In genomic region chr14:93725798-93726197, GRCm38 (mm10) we compare ENCODE assay signal across 17 mouse cellular contexts.
"Had no signal": no experiment of that assay in that cellular context is flagged by ENCODE, and none has a peak within 500 bp of the region (broad histone marks: within the 10 kb centered on the region; RNA-seq: fewer than 3 reads in every experiment).

No protein-coding gene starts in this region.

- ATAC-seq: liver, postnatal 0 days; lung, postnatal 0 days had no signal

- H3K4me2 ChIP-seq: liver, embryonic 15.5 days; lung, embryonic 15.5 days; midbrain, embryonic 12.5 days; neural tube, embryonic 12.5 days; stomach, embryonic 15.5 days had no signal

- H3K9me3 ChIP-seq: liver, embryonic 15.5 days; lung, embryonic 15.5 days; megakaryocyte, embryonic 14.5 days; midbrain, embryonic 12.5 days; neural tube, embryonic 12.5 days; stomach, embryonic 15.5 days had no signal

- H3K9ac ChIP-seq: liver, embryonic 15.5 days; liver, postnatal 0 days; lung, embryonic 15.5 days; midbrain, embryonic 12.5 days; neural tube, embryonic 12.5 days; stomach, embryonic 15.5 days had no signal

- H3K4me3 ChIP-seq: liver, embryonic 15.5 days; lung, embryonic 15.5 days; megakaryocyte, embryonic 14.5 days; midbrain, embryonic 12.5 days; neural tube, embryonic 12.5 days; stomach, embryonic 15.5 days had no signal

- H3K36me3 ChIP-seq: liver, embryonic 15.5 days; lung, embryonic 15.5 days; midbrain, embryonic 12.5 days; neural tube, embryonic 12.5 days; stomach, embryonic 15.5 days had no signal

- H3K27me3 ChIP-seq: liver, embryonic 15.5 days; lung, embryonic 15.5 days; megakaryocyte, embryonic 14.5 days; midbrain, embryonic 12.5 days; neural tube, embryonic 12.5 days; stomach, embryonic 15.5 days had no signal

- H3K4me1 ChIP-seq: liver, embryonic 15.5 days; lung, embryonic 15.5 days; megakaryocyte, embryonic 14.5 days; midbrain, embryonic 12.5 days; neural tube, embryonic 12.5 days; stomach, embryonic 15.5 days had no signal

- H3K27ac ChIP-seq: liver, embryonic 15.5 days; lung, embryonic 15.5 days; macrophage; midbrain, embryonic 12.5 days; neural tube, embryonic 12.5 days; stomach, embryonic 15.5 days; stomach, postnatal 0 days had no signal

- DNase-seq: liver, postnatal 0 days; lung, postnatal 14 days; lung, postnatal 36 days; midbrain, embryonic 14.5 days; right cerebral cortex, postnatal 14 days; thymus, adult 2 months; thymus, postnatal 25 days; thymus, postnatal 4 days had no signal
